Mouse (Mus musculus) layer of hippocampus, postnatal 25 days (tissue): ENCODE data around the gene Osm. TPM values are rescaled to one million over a fixed set of nuclear protein-coding genes. Genes with fewer than 3 reads are reported as not detected.

Experiments used
- DNase-seq, 2 experiments: peaks; one replicate each; pipeline ENCODE4 v3.0.0; 2022; ENCODE audit warnings: mixed read lengths in 2 of 2, low spot score in 1 of 2; ENCODE audit errors: extremely low spot score in 1 of 2
- total RNA-seq, 2 experiments: library from RNA; stranded (reverse); gene quantifications; 2 replicates each; pipeline ENCODE4 v1.2.3; 2021

Osm gene
- total RNA-seq, 2 experiments from 2014 or later = 0.12 TPM; not detected in 1

DNA sequence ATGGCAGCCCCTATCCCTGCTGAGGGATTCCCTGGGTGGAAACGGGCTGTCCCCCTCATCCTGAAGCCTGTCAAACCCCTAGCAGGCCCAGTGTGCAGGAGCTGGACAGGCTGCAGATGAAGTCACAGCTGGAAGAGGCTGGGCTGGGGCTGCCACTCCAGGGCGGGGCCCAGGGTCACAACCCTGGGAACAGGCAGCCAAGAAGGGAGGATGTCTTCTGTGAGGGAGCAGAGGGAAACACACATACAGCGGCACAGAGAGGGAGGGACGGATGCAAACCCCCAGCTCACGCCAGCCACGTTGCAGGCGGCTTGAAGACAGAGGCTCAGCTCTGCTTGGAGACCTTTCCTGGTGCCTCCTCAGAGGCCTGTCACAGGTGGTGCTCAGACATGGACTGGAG is 27.8 kb downstream of the Osm start:
- no peak for DNase-seq

DNA sequence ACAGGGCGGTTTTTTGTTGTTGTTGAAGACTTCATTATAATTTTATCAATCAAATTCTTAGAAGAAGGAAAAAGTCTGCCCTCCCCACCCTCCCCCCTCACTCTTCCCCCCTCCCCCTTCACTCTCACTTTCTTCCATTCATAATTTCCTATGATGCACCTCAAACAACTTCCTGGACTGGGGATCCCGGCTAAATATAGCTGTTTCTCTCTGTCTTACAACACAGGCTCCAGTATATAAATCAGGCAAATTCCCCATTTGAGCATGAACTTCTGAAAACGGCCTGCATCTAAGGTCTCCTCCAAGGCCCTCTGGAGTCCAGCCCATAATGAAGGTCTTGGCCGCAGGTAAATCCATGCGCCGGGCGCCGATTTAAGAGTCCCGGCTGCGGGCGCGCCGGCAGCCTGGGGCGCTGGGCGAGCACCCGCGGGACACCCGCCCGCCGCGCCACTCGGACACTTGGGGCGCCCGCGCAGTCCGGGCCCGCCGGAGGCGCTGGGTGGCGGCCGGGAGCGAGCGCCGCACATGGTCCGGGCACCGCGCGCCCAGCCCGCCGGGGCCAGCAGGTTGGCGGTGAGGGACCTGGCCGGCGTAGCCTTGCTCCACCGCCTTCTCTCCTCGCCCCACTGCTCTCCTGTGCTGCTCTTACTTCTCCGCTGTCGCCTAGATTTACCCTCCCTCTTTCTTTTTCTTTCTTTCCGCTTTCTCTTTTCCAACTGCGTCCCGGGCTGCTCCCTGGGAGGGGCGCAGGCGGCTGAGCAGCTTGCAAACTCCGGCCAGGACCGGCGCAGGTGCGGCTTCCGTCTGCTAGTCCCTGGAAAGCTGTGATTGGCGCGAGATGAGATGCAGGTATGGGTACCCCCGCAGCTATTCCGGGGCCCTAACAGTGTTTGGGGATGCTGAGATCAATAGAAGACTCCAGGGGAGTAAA is 30.3 kb downstream of the Osm start:
- no peak for DNase-seq

DNA sequence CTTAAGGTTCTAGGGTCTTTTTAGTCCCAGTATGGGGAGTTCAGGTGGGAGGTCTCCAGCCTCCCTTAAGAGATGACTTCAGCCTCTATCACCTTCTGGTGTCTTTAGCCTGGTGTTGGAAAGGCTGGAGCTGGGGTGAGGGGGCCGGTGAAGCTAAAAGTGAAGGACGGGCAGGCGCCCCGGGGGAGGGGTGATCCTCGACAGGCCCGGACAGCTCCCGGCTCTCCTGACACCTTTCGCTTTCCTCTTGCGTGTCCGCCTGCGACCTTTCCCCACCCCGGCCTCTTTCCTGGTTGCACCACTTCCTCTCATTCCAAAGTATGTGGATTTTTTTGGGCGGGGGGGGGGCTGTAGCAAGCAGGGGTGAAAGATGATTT is 31.0 kb downstream of the Osm start:
- DNase-seq = no peak

DNA sequence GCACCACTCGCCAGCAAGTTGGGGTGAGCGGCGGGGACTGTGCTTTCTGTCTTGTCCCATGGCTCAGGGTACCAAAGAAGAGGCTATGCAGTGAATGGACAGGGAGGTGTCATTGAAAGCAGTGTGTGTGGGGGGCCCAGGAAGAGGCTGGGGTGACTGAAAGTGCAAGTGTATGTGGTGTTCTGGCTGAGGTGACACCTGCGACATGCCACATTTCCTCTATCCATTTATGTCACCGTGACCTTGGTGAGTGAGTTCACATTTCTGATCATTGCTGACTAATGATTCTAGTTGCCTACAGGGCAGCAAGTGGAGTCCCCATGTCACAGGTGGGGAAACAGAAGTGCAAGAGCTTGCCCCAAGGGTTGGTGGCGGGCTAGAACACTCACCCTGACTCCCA is 32.3 kb downstream of the Osm start:
- no peak for DNase-seq

DNA sequence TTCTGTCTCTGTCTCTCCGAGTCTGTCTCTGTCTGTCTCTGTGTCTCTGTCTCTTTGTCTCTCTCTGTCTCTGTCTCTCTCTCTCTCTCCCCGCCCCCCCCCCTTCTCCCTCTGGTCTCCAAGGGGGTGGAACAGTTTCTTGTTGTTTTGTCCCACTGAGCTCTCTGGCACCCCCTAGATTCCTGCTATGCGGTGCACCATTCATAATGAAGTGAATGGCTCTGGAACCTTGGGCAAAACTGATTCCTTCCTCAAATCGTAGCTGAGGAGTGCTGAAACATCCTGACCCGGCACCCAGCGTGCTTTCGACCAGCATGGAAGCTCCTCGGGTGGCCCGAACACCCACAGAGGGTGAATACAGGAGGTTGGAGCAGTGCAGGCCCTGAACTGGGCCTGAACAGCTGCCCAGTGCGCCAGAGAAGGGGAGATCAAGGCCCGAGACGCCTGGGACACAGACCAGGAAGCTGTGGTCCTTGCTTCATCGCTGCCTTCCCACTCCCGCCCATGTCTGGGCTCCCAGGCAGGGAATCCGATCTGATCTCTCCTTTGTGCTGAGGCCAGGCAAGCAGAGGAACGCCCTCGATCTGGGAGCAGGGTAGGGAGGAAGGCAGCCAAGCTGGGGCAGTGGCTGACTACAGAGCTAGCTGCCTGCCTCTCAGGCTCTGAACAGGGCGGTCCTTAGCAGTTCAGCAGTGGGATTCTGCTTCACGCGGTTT is 34.7 kb downstream of the Osm start:
- no peak for DNase-seq

DNA sequence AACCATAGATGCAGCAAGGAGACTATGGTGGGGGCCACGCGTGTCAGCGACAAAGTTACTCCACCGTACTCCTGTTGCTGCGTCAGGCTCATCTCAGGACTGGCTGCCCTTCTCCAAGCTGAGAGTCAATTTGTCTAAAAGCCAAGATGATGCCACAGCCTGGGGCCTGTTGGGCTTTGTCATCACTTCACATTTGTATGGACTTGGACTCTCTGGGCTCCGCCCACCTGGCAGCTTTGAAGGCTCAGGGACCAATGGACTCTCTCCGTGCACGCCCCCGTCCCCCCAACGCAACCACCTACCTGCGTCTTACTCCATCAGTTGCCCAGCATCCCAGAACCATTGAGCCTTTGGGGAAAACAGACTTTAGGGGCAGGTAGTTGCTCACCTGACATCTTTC is 35.3 kb downstream of the Osm start:
- no peak for DNase-seq

DNA sequence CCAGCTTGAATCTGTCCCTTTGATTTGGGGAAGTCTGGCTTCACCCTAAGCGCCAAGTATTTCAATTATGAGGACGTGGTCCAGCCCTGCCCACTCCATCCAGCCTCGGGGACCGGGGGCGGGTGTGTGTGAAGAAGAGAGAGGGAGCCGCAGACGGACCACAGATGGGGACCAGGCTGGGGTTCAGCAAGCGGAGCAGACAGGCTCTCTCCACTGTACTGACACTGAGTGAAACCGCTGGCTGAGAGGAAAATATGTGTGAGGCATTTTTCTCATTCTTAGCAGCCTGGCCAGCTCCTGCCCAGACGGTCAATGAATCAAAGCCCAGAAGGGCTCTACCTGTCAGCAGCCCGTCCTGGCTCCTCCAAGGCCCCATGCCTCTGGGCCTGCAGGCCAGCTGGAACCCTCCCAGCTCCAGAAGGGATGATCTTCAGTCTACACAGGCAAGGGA is 40.2 kb downstream of the Osm start:
- DNase-seq = no peak

DNA sequence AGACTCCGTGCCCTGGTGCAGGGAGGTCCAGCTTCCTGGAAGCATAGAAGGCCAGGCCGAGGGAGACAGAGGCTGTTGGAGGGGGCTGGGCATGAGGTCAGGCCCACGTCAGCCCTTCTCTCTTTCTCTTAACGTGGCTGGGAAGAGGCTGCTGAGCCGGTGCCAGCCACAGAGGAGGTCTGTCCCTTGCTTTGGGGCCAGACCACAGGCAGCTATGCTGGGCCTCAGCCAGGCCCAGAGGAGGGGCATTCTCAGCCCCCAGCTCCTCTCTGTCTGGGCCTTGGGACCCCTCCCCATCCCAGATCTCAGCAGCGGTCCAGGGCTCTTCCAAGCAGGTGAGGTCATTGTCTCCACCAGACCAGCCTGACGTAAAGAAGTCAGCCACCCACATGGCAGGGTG is 43.7 kb downstream of the Osm start:
- DNase-seq = no peak

DNA sequence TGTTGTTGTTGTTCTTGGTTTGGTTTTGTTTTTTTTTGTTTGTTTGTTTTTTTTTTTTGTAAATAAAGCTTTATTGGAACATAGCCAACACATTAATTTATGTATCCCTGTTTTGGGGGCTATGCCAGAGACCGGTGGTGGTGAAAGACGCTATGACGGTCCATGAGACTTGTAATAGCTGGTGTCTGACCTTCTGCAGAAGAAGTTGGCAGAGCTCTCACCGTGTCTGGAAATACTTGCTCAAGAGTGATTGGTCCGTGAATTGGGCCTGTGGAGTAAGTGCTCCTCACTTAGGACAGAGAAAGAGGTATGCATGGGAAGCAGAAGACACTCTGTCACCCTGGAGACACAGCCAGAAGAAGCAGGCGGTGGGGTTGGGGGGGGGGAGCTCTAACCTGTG is 45.6 kb downstream of the Osm start:
- no peak for DNase-seq

DNA sequence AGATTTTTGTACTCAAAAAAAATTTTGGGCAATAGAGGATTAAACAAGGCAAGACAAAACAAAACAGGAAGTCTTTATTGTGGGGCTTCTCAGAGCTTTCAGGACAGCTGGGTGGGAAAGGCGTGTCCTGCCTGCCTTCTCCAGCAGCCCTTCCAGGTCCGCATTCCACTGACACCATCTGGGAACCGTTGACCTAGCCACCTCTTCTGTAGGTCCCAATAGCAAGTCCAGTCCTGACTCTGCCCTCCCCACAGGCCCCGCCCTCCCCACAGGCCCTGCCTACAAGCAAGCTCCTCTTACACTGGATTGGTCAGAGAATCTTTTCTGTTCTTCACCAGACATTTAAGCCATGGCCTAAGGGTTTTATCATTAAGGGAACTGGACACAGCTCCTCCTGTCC is 47.4 kb downstream of the Osm start:
- no peak for DNase-seq

DNA sequence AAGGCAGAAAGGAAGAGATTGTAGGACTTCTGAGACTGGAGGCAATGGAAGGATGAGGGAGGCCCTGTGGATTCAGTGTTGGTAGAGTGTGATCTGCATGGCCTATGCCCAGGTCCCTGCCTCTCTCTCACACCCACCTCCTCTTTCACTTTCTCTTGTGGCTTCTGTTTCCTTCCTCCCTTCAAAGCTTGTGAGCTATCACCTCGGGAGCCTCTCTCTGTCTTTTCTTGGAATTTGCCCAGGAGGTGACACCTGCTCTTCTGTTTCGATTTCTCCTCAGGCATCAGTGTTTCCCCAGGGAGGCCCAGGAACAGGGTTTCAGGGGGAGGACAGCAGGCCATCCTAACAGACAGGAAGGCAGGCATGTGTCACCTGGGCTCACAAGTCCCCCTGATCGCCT is 53.1 kb downstream of the Osm start:
- no peak for DNase-seq

Other genes starting within 250 kb of the Osm start
- under 1 TPM; 0.17 to 0.19 TPM for gene Sec14l4, start 205.0 kb upstream of the Osm start, total RNA-seq
- 1 to 10 TPM; 1.6 to 1.9 TPM for gene Sec14l3, start 171.6 kb upstream of the Osm start, total RNA-seq
- gene Mtfp1, start 141.0 kb upstream of the Osm start, total RNA-seq = 100 to 1,000 TPM; 109 to 126 TPM
- 10 to 100 TPM; 57.2 to 59.4 TPM for gene Sec14l2, start 113.0 kb upstream of the Osm start, total RNA-seq
- 10 to 100 TPM; 31.1 to 31.2 TPM for gene Rnf215, start 101.2 kb upstream of the Osm start, total RNA-seq
- 10 to 100 TPM; 10.7 to 10.9 TPM for gene Ccdc157, start 76.1 kb upstream of the Osm start, total RNA-seq
- gene Sf3a1, start 76.1 kb upstream of the Osm start, total RNA-seq = 10 to 100 TPM; 68.8 to 69.2 TPM
- 10 to 100 TPM; 29.2 to 32.7 TPM for gene Tbc1d10a, start 49.6 kb upstream of the Osm start, total RNA-seq
- gene Castor1, start 18.2 kb upstream of the Osm start, total RNA-seq = 1 to 10 TPM; 6.0 to 6.1 TPM
- gene Lif, start 21.1 kb downstream of the Osm start, total RNA-seq = 1 to 10 TPM; 1.3 to 2.1 TPM
- gene Hormad2, start 204.7 kb downstream of the Osm start, total RNA-seq = under 1 TPM in 1 of 2 experiments, not detected in 1; 0.45 TPM